Mouse (Mus musculus) thymus, adult 2 months (tissue): Measurements from ENCODE around the gene Eef1a2.

ENCODE experiments used
- CTCF ChIP-seq: fragments of 200-500 bp; IDR thresholded peaks from 2 replicates; pipeline ENCODE4 v1.5.1; 2012; ENCODE audit warnings: mild to moderate bottlenecking, control low read depth, low read length, moderate library complexity, borderline replicate concordance; ENCODE audit not compliant: control insufficient read depth, poor library complexity, insufficient read depth; ENCODE audit errors: extremely low read depth
- POLR2A ChIP-seq: fragments of 200-500 bp; IDR thresholded peaks from 2 replicates; pipeline ENCODE4 v1.6.1; 2012; ENCODE audit warnings: mild to moderate bottlenecking, low read length, control low read depth, moderate library complexity; ENCODE audit not compliant: control insufficient read depth, poor library complexity, insufficient read depth; ENCODE audit errors: extremely low read depth

DNA sequence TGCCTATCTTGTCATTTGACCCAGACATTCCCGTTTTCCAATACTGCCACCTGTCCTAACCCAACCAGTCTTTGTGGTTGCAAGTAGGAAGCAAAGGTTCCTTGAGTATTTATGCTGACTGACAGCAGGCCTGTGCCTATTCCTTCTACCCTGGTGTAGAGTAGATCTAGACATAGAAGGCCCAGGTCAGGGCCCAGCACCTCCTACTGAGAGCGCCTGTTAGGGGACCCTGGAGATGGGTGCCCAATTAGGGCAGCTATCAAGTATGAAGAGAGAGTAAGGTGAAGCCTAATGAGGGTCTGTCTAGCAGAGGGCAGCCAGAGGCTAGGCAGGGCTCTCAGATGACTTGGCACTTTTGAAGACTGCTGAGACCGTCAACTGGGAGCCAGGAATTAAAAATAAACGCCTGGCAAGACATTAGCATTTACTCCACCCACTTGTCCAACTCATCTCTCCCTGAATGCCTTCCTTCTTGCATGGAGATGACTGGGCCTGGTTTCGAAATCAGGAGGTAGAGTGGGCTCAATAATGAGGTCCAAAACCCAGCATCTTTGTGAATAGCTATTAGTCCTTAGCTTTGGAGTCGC, 995 bp upstream of the Eef1a2 start:
- TF ChIP-seq CTCF: no peak
- no peak for TF ChIP-seq POLR2A
